Mouse (Mus musculus) testis, adult 2 months (tissue): Measurements from ENCODE around the gene Dync1i1.

Experiments
- CTCF ChIP-seq: fragments of 200-500 bp; IDR thresholded peaks from 2 replicates; pipeline ENCODE4 v1.5.1; 2012; ENCODE audit warnings: low read depth, mild to moderate bottlenecking, inconsistent platforms, low read length, moderate library complexity; ENCODE audit not compliant: control insufficient read depth, insufficient read depth, insufficient replicate concordance
- POLR2A ChIP-seq: fragments of 200-500 bp; IDR thresholded peaks from 2 replicates; pipeline ENCODE4 v1.6.1; 2012; ENCODE audit warnings: low read depth, mild to moderate bottlenecking, inconsistent platforms, low read length, moderate library complexity; ENCODE audit not compliant: control insufficient read depth

DNA sequence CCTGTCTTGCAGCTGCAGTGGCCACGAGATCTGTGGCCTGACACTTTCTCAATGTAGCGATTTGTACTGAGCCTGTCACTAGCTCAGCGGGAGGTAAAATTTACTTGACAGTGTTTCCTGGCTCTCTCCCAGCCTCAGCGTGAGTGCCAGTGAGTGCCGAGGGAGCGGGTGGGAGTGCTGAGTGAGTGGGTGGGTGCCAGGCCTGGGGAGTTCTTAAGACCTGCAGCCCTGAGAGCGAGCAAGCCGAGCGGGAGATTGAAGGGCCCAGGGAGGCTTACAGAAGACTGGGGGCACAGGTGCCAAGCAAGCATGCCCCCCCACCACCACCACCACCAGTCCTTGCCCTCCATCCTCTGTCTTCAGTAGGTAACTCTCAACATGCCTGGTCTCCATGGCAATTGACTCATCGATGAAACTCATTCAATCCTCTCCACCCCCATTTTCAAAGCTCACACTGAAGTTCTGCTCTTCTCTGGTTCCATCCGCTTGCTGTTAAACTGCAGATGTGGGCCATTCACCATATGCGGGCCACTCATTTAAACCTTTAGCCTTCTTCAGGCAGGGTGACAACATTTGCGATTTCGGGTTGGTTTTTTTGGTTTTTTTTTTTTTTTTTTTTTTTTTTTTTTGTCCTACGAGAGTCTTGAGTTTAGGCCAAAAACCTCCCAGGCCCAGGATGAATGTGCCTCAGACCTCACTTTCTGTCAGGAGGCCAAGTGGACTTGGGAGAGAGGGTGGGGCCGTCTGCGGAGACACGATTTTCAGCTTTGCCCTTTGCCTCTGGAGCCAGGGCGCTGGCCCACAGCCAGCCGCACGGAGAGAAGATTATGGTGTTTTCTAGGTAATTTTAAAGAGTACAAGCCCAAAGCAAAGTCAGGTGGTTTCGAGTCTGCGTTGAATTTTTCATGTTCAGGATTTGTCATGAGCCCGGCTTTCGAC lies 266.6 kb downstream of the Dync1i1 start:
- TF ChIP-seq CTCF (no peak), POLR2A (no peak)
